Mouse (Mus musculus) midbrain, embryonic 11.5 days (tissue): Measurements from ENCODE around the gene Mroh3. TPM values are rescaled to one million over a fixed set of nuclear protein-coding genes. Genes with fewer than 3 reads are reported as not detected.

Source experiments
- polyA plus RNA-seq: library from polyadenylated mRNA; unstranded; fragments of >200 nt; fragmentation: Nextera tagmentation; extraction: Ambion mirVana; gene quantifications from 2 replicates; pipeline ENCODE4 v1.2.1, GENCODE M21; 2014

Gene Mroh3
- polyA plus RNA-seq, 1 experiment from 2014 or later, result 0.75 TPM

Other genes with a start within 250 kb of the Mroh3 start
- 0.04 TPM in 1 of 2 replicates, not detected in the other for gene Igfn1, start 206.5 kb downstream of the Mroh3 start, polyA plus RNA-seq
- gene Tmem9, start 204.7 kb downstream of the Mroh3 start, polyA plus RNA-seq, result 58.8 and 60.9 TPM in 2 replicates
- gene Ascl5, start 162.0 kb downstream of the Mroh3 start, polyA plus RNA-seq, result not detected in 2 replicates
- 0.06 and 0.23 TPM in 2 replicates for gene Cacna1s, start 160.1 kb downstream of the Mroh3 start, polyA plus RNA-seq
- gene Kif21b, start 81.4 kb downstream of the Mroh3 start, polyA plus RNA-seq, result 11.9 and 12.9 TPM in 2 replicates
- gene Inava, start 21.4 kb upstream of the Mroh3 start, polyA plus RNA-seq, result 10.8 and 12.7 TPM in 2 replicates
- gene Gpr25, start 48.0 kb upstream of the Mroh3 start, polyA plus RNA-seq, result not detected in 2 replicates
- 32.7 and 35.3 TPM in 2 replicates for gene Camsap2, start 133.3 kb upstream of the Mroh3 start, polyA plus RNA-seq
- 20.3 and 20.5 TPM in 2 replicates for gene Ddx59, start 202.4 kb upstream of the Mroh3 start, polyA plus RNA-seq